Mouse (Mus musculus): ENCODE measurements around the gene Myod1.

GRCm38 (mm10) chr7:46425012-46425411 is 48.7 kb downstream of the Myod1 start:
- no peak for TF ChIP-seq EP300 (IDR thresholded peaks at IDR 0.05; ENCODE audit: low read depth)
- no peak for TF ChIP-seq CTCF (IDR thresholded peaks at IDR 0.05; ENCODE audit: low read depth)
